Mouse (Mus musculus) frontal cortex, postnatal 25 days (tissue): ENCODE measurements around the gene Cnp.
A peak's percentile ranks its signal among the peaks of the same experiment; 100 is the strongest.
"Not testable (repeated sequence)": the region's sequence is repeated elsewhere in the genome, so short reads cannot be mapped to it uniquely, and the experiment has no call there.

Experiments used
- DNase-seq, 2 experiments: peaks; one replicate each; pipeline ENCODE4 v3.0.0; 2022; ENCODE audit warnings: low spot score in 2 of 2

Gene Cnp

DNA sequence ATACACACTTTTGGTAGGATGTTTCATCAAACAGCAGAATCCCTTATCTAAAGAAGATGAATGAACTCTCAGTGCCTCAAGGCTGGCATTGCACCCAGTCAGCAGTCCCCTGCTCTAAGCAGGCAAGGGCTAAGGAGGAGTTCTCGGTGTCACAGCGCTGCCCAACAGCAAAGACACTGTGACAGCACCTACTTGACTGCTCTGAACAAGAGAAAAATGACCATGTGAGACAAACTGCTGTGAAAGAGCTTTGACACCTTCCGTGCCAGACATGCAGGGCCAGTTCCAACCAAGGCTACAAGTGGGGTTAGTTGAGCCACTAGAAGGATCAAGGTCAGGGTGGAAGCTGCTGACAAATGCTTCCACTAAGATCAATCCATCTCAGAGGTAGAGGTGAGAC, 10.4 kb downstream of the Cnp start:
- DNase-seq, result no peak

- DNase-seq, result no peak
Measured at GRCm38 (mm10) chr11:100588462-100588861, 13.8 kb downstream of the Cnp start.

DNA sequence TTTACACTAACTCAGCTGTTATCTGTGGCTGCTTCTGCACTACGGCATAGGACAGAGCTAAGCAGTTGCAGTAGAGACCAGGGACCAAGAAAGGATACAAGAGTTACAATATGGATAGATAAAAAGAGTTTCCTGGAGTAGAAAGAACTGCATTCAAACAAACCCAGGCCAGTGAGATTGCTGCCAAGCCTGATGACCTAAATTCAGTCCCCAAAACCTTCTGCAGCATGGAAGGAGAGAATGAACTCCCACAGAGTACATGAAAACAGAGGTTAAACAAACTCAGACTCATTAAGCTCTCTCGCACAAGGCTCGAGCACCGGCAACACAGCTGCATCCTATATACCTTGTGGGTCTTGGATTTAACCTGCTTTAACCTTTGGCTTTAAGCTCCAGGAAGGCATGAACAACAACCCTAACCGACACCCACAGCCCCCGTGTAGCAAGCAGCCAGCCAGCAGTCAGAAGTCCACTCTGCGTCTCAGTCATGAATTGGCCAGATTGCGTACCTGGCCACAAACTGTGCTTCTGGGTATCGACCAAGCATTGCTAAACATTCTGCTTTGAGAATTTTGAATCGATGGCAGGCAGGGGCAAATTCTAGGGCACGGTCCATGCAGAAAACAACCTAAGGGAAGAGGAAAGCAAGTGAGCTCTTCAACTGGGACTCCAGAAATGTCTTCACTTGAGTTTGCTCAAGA, 17.8 kb downstream of the Cnp start:
- no peak for DNase-seq

DNA sequence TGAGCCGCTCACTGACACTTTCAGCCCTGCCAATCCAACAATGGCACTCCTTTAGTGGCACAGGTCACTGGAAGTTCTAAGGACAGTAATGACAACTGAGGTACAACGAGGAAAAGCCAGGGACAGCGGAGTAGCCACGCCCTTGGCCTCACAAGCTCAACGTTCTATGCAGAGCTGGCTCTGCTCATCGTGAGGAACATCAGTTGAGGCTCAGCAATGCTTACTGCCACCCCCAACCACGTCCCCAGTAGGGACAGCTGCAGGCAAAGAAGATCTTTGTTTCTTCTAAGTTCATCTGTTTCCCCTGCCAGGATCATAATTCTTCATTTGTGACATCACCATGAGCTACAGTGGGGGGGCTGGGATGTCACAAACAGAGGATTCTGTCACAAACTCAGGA, 19.9 kb downstream of the Cnp start:
- DNase-seq, result no peak

DNA sequence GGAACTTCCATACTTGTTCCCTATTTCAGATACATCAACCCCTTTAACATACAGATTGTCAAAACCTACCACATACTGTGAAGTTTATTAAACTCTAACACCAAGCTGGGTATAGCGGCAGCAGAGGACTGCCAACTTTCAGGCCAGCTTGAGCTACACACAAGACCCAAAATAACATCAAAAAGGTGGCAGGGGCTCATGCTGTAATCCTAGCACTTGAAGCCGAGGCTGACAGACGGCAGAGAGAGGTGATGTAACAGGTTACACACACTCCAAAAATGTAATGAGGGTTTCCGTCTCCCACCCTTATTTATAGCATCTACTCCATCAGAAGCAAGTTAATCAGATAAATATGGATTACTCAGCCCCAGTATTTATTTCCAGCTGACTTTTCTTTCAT, 20.8 kb downstream of the Cnp start:
- DNase-seq, result no peak

DNA sequence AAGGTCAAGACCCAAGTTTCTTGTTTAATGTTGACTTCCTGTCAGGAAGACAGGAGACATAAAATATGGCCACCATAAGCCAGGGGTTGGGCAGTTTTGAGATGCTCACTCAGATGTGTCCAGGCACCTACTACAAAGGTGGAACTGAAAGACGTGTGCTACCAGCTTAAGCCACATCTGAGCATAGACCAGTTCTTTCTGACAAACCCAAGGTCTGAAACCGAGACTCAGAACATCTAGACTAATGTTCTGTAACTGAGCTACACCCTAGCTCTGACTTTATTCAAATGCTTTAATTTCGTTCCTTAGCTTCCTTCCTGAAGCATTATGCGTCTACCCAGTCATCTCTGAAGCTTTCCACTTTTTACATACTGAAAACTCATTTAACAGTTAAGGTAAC, 23.4 kb downstream of the Cnp start:
- DNase-seq, result no peak

DNA sequence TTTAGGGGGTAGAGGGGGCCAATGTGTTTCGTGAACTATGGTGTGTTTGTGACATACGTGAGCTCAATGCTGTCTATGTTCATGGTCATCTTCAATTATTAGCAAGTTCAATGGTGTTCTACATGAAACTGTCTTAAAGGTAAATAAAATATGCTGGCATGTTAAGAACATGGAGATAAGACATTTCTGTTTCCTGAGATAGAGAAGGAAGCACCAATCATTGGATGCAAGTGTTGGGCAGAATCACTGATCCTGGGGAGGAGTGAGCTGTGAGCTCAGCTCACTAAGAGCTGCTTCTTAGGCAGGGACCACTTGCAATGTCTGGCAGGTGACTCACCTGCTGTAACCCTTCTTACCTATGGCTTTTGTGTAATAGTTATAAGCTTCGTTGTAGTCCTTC, 26.7 kb downstream of the Cnp start:
- no peak for DNase-seq

GRCm38 (mm10) chr11:100603155-100603554, 28.5 kb downstream of the Cnp start:
- DNase-seq, result no peak

DNA sequence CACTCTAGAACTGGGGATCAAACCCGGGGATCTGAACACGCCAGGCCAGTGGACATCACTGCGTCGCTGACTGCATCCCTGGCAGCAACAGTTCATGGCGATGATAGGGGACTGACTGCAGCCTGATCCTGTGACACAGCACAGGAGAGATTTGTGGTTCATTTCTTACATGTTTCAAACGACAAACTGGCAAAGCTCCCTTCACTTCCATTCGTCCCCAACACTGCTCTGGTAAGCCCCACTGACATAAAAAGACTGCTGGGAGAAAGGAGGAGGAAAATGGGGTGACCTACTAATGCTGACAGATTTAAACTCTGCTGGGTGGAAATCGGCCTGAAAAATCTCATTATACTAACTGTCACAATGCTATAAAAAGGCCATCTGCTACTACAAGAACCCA, 29.1 kb downstream of the Cnp start:
- DNase-seq, result no peak

- no peak for DNase-seq
Measured at GRCm38 (mm10) chr11:100604321-100605005, 29.8 kb downstream of the Cnp start.

- DNase-seq, result no peak
Measured at GRCm38 (mm10) chr11:100605451-100605850, 30.7 kb downstream of the Cnp start.

GRCm38 (mm10) chr11:100607121-100607520, 32.4 kb downstream of the Cnp start:
- DNase-seq, result no peak

GRCm38 (mm10) chr11:100608796-100609195, 34.1 kb downstream of the Cnp start:
- no peak for DNase-seq

- DNase-seq, result no peak
Measured at GRCm38 (mm10) chr11:100609355-100609996, 34.8 kb downstream of the Cnp start.

DNA sequence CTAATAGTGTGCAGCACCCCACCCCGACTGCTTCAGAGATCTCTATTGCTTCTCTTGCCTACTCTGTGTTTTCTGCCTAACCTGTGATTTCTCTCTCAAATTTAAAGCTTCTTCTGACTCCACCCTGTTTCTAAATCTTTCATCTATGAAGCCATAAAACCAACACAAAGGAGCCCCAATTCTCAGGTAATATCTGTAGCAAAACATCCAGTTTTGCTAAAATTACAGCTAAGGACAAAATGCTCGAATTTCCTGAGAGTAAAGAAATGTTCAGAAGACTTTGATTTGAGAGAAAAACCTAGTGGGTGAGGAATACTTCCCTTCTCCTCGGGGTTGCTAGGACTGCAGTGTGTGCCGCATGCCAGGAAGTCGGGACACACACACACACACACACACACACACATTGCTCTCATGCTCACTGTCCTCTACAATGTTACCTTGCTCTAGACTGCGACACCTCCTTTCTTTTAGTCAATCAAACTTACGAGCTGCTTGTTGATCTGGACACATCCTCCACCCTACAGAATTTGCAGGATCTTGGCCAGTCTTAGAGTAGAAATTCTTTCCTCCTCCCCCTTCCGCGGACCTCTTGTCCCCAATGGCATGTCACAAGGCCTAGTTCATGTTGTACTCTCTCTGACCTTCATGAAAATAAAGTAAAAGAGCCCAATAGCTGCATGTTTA, 35.4 kb downstream of the Cnp start:
- no peak for DNase-seq

- DNase-seq, result no peak
Measured at GRCm38 (mm10) chr11:100611627-100612026, 36.9 kb downstream of the Cnp start.

- DNase-seq, result no peak
Measured at GRCm38 (mm10) chr11:100613241-100613640, 38.5 kb downstream of the Cnp start.

DNA sequence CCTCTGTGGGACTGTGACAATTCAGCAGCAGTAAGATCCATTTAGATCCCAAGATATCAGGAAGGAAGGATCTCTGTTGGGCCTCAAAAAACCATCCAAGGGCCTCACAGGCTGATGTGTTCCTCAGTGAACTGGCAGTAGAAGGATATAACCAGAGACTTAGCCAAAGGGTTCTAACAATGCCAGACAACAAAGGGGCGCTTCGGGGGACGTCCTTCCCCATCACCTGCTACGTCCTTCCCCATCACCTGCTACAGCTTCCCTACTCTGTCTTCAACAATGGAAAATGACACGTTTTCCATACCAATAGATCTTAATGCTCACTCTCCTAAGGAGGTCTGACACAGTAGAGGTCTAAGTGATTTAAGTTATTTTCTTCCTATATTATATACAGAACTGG, 41.6 kb downstream of the Cnp start:
- no peak for DNase-seq

DNA sequence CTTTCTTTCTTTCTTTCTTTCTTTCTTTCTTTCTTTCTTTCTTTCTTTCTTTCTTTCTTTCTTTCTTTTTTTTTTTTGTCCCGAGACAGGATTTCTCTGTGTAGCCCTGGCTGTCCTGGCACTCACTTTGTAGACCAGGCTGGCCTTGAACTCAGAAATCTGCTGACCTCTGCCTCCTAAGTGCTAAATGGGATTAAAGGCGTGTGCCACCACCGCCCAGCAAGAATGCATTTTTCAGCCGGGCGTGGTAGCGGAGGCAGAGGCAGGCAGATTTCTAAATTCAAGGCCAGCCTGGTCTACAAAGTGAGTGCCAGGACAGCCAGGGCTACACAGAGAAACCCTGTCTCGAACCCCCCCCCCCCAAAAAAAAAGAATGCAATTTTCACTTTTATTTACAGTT, 42.1 kb downstream of the Cnp start:
- DNase-seq, result not testable (repeated sequence)

DNA sequence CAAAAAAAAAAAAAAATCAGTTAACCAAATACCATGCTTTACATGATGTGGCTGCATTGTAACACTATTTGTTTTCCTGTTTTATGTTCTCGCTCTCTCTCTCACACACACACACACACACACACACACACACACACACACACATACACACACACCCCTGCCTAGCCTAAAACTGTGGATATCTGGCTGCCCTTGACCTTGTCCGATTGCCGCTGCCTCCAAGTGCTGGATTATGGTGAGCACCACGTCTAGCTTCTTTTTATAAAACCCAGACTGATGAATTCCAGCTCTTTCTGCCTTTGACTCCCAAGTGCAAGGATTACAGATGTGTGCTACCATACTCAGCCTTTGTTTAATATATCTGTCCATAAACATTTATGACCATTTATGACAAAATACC, 42.8 kb downstream of the Cnp start:
- DNase-seq, result no peak

DNA sequence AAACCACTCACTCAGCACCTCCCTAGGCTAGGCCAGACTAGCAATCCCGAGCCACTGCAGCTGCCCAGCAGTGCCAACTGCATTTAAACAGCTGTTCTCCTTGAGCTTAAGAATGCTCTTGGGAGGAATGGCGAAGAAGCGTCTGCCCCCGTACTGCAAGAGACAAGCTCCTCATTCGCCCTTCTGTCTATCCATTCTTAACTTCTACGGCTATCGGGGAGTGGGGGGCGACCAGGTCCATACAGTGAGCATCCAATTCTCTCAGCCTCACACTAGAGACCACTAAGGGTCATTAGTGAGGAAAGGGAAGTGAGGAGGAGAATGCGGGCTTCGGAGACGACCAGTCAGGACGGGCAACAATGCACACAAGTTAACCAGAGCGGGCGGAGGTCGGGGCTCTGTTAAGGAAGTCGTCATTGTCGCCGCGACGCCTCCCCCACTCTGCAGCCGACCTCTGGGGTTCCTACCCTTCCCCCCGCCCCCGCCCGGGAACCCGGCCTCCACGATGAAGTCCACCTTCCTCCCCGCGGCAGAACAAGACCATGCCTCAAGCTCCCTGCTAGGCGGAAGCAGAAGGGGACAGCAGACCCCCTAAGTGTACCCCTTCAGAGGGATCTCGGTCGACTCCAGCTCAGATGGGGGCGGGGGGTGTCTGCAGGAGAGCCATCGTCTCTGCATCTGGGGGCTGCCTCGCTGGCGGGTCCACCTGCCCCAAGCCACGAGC, 44.2 kb downstream of the Cnp start, which contains the start of gene Nkiras2:
Gene Nkiras2, plus strand, starts transcription at position 484 of the 724 bp plus-strand sequence.
- DNase-seq, result peak in 1 of 2 experiments; percentile 22

- DNase-seq, result peak; percentile 92 to 94
Measured at GRCm38 (mm10) chr11:100619485-100619975, 44.8 kb downstream of the Cnp start.
